ENCODE assay signal across 12 mouse cellular contexts in the genomic region with DNA sequence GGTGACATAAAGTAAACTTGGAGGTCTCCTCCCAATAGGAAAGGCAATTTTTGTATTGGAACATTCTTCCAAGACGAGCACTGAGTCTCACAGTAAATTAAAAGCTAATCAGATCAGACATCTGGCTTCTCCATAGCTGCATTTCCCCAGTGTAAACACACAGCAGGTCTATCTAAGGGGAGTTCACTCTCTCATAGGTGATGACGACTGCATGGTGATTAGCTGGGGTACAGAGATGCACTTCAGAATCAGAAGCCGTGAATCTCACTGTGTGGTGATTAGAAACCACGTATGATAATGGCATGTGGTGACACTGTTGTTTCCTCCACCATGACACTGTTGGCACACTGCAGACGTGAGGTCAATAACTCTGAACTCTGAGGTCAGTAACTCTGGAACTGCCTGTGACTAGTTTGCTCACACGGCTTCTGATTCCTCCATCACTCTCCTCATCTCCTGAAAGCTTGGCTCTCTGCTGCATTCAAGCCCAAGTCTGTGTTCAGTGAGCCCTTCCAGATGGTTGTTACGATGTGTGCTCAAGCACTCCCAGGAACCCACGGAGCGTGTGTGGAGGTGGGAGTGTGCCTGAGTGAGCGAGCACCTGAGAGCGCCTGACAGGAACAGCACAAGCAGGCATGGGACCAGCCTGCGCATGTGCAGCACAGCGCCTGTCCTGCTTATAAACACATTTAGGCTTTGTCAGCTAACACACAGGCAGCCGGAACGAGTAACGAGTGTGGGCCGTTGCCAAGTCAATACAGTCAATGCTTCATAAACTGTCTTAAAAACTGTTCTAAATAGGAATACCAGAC. TPM values are rescaled to one million over a fixed set of nuclear protein-coding genes. Genes with fewer than 3 reads are reported as not detected.
DNase-seq lines count a peak whose midpoint lies in the region; ATAC-seq lines count a peak whose summit lies in the region.
"Had no signal": no experiment of that assay in that cellular context is flagged by ENCODE, and none has a peak within 500 bp of the region (broad histone marks: within the 10 kb centered on the region; RNA-seq: fewer than 3 reads in every experiment).

No protein-coding gene starts in this region.

- DNase-seq in heart, embryonic 10.5 days (ENCODE audit: low spot score): peak; percentile 63
- peak; percentile 88 for DNase-seq in brain, adult 2 months (ENCODE audit: low read depth, low spot score)
- peak; percentile 63 for DNase-seq in layer of hippocampus, adult 9-11 months
- DNase-seq in lung, postnatal 10 days: peak; percentile 47
- no peak for DNase-seq in cerebellum, postnatal 36 days
- DNase-seq in c-Kit-positive CD71-positive TER-119-positive erythroid progenitor cells, embryonic 14.5 days (ENCODE audit: low spot score): no peak
- DNase-seq in cerebellum, adult 9-10 months: no peak

- peaks cover 42% of the 10 kb centered on the region for H3K36me3 ChIP-seq in heart, embryonic 10.5 days
- H3K36me3 ChIP-seq in heart, embryonic 11.5 days (ENCODE audit: control insufficient read depth, insufficient read depth, low read length): peaks cover 16% of the 10 kb centered on the region; the same call in 1 of the 2 replicates

- no peak overlapping the region for H3K9ac ChIP-seq in heart, embryonic 11.5 days (ENCODE audit: low read depth, low read length)
- H3K9ac ChIP-seq: embryonic facial prominence, embryonic 15.5 days; heart, embryonic 12.5 days had no signal

- H3K9me3 ChIP-seq in heart, embryonic 10.5 days: no peaks in the 10 kb centered on the region
- no peaks in the 10 kb centered on the region for H3K9me3 ChIP-seq in heart, embryonic 11.5 days (replicated peaks; ENCODE audit: control insufficient read depth, low read length)
- H3K9me3 ChIP-seq: embryonic facial prominence, embryonic 15.5 days; heart, embryonic 12.5 days; midbrain, embryonic 10.5 days had no signal

- H3K4me1 ChIP-seq in heart, embryonic 10.5 days: peaks cover 17% of the 10 kb centered on the region
- H3K4me1 ChIP-seq in heart, embryonic 11.5 days (ENCODE audit: control insufficient read depth, insufficient read depth, low read length): 0 out of 2 replicates have a peak, but pooled peaks cover 6% of the 10 kb centered on the region
- H3K4me1 ChIP-seq: embryonic facial prominence, embryonic 15.5 days; midbrain, embryonic 10.5 days had no signal

- no peak overlapping the region for H3K4me2 ChIP-seq in heart, embryonic 11.5 days
- H3K4me2 ChIP-seq: embryonic facial prominence, embryonic 15.5 days; heart, embryonic 12.5 days had no signal

- 79% methylated on average over 17 of the region's 17 CpGs for WGBS in heart, embryonic 10.5 days
- WGBS in heart, embryonic 11.5 days (ENCODE audit: insufficient replicate concordance): 74% methylated on average over 17 of the region's 17 CpGs

- no peak overlapping the region for H3K27ac ChIP-seq in heart, embryonic 10.5 days
- H3K27ac ChIP-seq in heart, embryonic 11.5 days (ENCODE audit: low read depth, low read length): no peak overlapping the region
- H3K27ac ChIP-seq: embryonic facial prominence, embryonic 15.5 days; midbrain, embryonic 10.5 days had no signal

- ATAC-seq in heart, embryonic 11.5 days (replicated peaks; ENCODE audit: insufficient number of reproducible peaks, low FRiP score, low TSS enrichment): no peak
- ATAC-seq: intestine, postnatal 0 days had no signal

- H3K27me3 ChIP-seq in heart, embryonic 10.5 days (ENCODE audit: insufficient read depth, poor library complexity, severe bottlenecking): no peaks in the 10 kb centered on the region
- no peaks in the 10 kb centered on the region for H3K27me3 ChIP-seq in heart, embryonic 11.5 days (ENCODE audit: control insufficient read depth, insufficient read depth, low read length)
- H3K27me3 ChIP-seq: embryonic facial prominence, embryonic 15.5 days; heart, embryonic 12.5 days had no signal

- H3K4me3 ChIP-seq in heart, embryonic 10.5 days: no peak overlapping the region
- H3K4me3 ChIP-seq in heart, embryonic 11.5 days (ENCODE audit: low read depth, low read length): no peak overlapping the region
- H3K4me3 ChIP-seq: embryonic facial prominence, embryonic 15.5 days; heart, embryonic 12.5 days; midbrain, embryonic 10.5 days had no signal

RNA-seq across cellular contexts. Expression of a gene that starts 35.2 kb away (rescaled TPM):
- 12.8 and 14.9 TPM in 2 replicates for polyA plus RNA-seq in heart, embryonic 10.5 days (2016; fragmentation: Nextera tagmentation; extraction: Ambion mirVana)
- 9.9 and 11.0 TPM in 2 replicates for polyA plus RNA-seq in heart, embryonic 11.5 days (2014; fragmentation: Nextera tagmentation; extraction: Ambion mirVana)

Comparison
In these comparisons a context has a peak if more than half of its experiments do, and no peak if none do; other contexts are left out.
1. DNase-seq: peak in heart, embryonic 10.5 days (single experiment), brain, adult 2 months (single experiment), layer of hippocampus, adult 9-11 months (single experiment) and lung, postnatal 10 days (single experiment); none in cerebellum, postnatal 36 days (0 of 2), c-Kit-positive CD71-positive TER-119-positive erythroid progenitor cells, embryonic 14.5 days (single experiment) and cerebellum, adult 9-10 months (single experiment).